Mouse (Mus musculus) monocyte, adult 5-6 weeks (primary cell): ENCODE data around the gene Gm49361. TPM values are rescaled to one million over a fixed set of nuclear protein-coding genes. Genes with fewer than 3 reads are reported as not detected.

Experiments used
- total RNA-seq: library from RNA; stranded (forward); fragments of 200-1000, 200-491, 200-594 nt; gene quantifications from 3 replicates; pipeline ENCODE4 v1.2.3, GENCODE M21; 2017

Gene Gm49361
- total RNA-seq, 1 experiment from 2014 or later = not detected

Other genes starting within 250 kb of the Gm49361 start
- not detected in 3 replicates for gene Il17d, start 221.3 kb downstream of the Gm49361 start, total RNA-seq
- gene Eef1akmt1, start 174.5 kb downstream of the Gm49361 start, total RNA-seq = 6.9 to 17.5 TPM (median 7.5 TPM) in 3 replicates
- 31.5 to 36.8 TPM (median 34.4 TPM) in 3 replicates for gene Xpo4, start 80.7 kb downstream of the Gm49361 start, total RNA-seq
- 68.5 to 76.5 TPM (median 75.4 TPM) in 3 replicates for gene Lats2, start 12.3 kb upstream of the Gm49361 start, total RNA-seq
- 24.4 to 33.4 TPM (median 31.7 TPM) in 3 replicates for gene Sap18, start 52.1 kb upstream of the Gm49361 start, total RNA-seq
- 0.53 to 4.5 TPM (median 0.97 TPM) in 3 replicates for gene Ska3, start 80.1 kb upstream of the Gm49361 start, total RNA-seq
- 28.3 to 83.7 TPM (median 43.6 TPM) in 3 replicates for gene Mrpl57, start 80.1 kb upstream of the Gm49361 start, total RNA-seq
- 99.2 to 138 TPM (median 128 TPM) in 3 replicates for gene Zdhhc20, start 144.2 kb upstream of the Gm49361 start, total RNA-seq